Mouse (Mus musculus): Measurements from ENCODE around the gene Rcc2. TPM values are rescaled to one million over a fixed set of nuclear protein-coding genes. Genes with fewer than 3 reads are reported as not detected.

Gene Rcc2
- polyA plus RNA-seq, 1 experiment from 2014 or later, result 77.4 TPM

GRCm38 (mm10) chr4:140684881-140685303, 15.4 kb upstream of the Rcc2 start:
- no peak for DNase-seq (ENCODE audit: low spot score)

DNA sequence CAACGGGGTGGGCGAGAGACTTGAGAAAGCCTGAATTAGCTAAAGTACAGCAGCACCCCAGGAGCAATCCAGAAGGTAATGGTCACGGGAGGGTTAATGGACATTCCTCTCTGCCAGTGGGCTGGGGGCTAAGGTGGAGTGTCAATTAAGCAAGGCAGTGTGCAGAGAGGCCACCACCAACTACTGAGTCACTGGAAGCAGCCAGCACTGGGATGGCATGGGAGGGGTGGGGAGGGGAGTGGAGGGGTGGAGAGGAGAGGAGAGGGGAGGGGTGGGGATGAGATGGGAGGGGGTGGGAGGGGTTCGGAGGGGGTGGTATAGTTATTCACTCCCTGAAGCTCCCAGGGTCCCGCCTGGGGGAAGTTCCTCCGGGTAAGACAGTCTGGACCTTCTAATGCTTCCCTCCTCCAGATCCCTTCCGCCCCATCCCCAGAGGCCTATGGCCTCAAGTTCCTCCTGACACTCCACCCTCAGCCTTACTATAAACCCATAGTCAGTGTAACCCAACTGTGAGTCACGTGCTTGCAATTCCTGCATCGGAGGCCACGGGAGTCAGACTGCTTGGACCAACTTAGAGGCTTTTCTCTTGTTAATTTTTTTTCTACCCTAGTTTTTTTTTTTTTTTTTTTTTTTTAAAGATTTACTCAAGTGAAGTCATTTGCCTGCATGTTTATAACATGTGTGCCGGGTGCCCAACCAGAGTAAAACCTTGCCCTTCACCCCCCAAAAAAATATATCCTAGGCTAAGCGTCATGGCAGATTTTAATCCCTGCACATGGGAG, 12.1 kb upstream of the Rcc2 start:
- DNase-seq (ENCODE audit: low spot score), result no peak

DNA sequence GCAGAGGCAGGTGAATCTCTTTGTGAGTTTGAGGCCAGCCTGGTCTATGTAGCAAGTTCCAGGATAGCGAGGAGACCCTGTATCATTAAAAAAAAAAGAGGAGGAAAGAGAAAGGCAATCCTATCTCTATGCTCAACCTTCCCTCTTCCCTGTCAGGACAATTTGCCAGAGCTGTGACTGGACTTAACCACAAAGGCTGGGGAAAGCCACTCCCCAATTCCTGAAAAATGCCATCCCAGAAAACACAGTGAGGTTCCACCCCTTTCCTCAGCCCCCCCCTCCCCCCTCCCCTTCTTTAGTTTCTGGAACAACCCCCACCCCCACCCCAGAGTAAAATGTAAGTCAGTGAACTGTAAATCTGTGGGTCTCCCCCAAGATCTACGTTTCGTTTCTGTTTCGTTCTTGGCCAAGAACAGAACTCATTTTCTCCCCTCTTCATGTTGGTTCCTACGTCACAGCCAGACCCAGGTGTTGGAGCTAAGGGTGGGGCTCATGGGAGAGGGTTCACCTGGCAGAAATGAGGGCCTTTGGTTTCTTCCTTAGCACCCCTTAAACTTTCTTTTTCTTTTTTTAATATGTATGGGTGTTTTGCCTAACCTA, 11.4 kb upstream of the Rcc2 start:
- no peak for DNase-seq (ENCODE audit: low spot score)

DNA sequence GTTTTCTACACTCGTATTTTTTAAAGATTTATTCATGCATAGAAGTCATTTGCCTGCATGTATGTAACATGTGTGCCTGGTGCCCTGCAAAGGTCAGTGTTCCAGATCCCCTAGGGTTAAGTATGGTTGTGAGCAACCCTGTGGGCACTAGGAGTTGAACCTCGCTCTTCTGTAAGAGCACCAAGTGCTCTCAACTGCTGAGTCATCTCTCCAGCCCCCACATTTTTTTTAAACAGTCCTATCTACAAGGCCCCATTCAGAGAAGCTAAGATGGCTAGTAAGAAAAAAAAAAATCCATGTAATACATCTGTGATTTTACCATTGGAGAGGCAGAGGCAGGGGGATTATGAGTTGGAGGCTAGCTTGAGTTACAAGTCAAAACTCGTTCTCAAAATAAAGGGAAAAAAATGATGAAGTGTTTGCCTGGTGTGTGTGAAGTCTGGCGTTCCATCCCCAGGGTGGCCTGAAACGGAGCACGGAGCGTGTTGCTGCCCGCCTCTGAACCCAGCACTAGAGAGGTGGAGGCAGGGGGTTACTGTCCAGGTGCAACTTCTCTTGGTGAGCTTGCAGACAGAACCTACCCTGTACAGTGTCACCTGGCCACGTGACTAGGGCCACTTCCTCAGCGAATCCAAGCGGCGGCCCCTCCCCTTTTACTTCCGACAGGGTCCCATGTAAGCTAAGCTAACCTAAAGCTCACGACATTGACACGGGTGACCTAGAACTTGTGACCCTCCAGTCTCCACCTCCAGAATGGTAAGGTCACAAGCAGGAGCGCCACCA, 10.3 kb upstream of the Rcc2 start:
- peak; percentile 75 for DNase-seq (ENCODE audit: low spot score)

DNA sequence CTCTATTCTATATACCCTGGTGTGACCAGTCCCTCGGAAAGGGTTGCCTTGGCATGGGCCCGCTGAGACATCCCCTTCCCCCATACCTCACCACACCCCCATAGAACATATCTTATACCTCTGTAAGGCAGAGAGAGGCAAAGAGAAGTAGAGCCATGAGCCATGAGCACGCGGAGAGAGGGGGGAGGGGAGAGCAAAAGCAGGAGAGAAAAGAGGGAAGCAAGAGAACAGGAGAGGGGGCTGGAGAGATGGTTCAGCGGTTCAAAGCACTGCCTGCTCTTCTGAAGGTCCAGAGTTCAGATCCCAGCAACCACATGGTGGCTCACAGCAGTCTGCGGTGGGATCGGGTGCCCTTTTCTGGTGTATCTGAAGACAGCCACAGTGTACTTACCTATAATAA, 8.9 kb upstream of the Rcc2 start:
- DNase-seq (ENCODE audit: low spot score), result no peak

DNA sequence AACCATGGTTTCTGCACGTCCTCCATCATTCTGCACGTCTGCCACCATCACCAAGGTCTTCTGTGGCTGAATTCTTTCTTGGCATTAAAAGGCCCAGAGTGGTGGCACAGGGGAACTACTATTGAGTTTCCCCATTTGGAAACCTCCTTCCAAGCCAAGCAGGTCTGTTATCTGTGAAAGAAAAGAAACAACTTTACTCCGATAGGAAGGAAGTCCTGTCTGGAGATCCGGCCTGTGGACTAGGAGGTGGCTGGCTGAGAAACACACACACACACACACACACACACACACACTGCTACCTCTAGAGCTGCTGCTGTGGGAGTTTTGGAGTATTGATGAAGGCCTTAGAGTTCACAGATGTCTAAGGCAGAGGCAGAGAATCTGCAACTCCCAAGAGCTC, 6.8 kb upstream of the Rcc2 start:
- no peak for DNase-seq (ENCODE audit: low spot score)

GRCm38 (mm10) chr4:140694551-140695060, 5.7 kb upstream of the Rcc2 start:
- DNase-seq (ENCODE audit: low spot score), result no peak

DNA sequence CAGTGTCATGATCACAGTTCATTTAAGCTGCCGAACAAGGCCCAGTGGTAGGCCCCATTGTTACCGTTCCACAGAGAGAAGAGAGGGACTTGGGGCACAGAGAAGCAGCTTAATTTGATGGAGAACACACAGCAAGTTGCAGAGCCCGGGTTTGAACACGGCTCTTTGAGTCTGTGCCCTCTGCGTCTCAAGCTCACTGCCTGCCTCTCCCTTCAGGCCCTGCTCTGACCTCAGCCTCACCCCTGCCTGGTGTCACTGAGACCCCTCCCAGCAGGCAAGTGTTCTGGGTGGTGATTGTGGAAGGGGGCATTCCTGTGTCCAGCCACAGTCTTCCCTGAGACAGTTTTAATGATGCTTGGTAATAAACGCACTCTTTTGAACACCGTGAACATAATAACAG, 5.2 kb upstream of the Rcc2 start:
- no peak for DNase-seq (ENCODE audit: low spot score)

- no peak for DNase-seq (ENCODE audit: low spot score)
These were observed 4.4 kb upstream of the Rcc2 start for GRCm38 (mm10) chr4:140695675-140696585.

GRCm38 (mm10) chr4:140699441-140700127, 757 bp upstream of the Rcc2 start:
- peak; percentile 71 for DNase-seq (ENCODE audit: low spot score)

DNA sequence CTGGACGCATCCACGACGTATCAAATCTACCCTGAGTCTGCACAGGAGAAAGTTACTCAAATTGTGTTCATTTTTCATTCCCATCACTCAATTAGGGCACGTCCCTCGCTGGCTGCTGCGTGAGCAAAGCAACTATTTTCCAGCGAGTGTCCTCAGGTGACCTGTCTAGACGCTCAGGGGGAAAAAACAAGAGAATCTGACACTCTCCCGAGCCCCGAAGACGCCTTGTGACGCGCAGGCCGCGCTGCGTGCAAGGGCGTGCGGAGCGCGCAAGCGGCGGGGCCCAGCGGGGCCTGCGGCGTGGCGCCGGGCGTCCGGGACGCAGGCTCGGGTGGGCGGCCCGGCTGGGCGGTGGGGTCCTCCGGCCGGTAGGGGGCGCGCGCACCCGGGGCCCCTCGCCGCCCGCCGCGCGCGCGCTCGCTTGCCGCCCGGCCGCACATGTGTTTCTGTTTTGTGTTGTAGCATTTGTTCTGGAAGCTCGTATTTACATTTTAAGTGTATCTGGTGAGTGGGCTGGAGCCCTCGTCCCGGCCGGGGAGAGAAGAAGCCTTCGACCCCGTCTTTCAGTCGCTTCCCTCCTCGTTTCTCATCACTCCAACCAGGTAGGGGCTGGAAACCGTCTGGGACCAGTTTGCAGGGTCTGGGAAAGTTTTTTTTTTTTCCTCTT, 841 bp downstream of the Rcc2 start:
- peak; percentile 86 for DNase-seq (ENCODE audit: low spot score)

DNA sequence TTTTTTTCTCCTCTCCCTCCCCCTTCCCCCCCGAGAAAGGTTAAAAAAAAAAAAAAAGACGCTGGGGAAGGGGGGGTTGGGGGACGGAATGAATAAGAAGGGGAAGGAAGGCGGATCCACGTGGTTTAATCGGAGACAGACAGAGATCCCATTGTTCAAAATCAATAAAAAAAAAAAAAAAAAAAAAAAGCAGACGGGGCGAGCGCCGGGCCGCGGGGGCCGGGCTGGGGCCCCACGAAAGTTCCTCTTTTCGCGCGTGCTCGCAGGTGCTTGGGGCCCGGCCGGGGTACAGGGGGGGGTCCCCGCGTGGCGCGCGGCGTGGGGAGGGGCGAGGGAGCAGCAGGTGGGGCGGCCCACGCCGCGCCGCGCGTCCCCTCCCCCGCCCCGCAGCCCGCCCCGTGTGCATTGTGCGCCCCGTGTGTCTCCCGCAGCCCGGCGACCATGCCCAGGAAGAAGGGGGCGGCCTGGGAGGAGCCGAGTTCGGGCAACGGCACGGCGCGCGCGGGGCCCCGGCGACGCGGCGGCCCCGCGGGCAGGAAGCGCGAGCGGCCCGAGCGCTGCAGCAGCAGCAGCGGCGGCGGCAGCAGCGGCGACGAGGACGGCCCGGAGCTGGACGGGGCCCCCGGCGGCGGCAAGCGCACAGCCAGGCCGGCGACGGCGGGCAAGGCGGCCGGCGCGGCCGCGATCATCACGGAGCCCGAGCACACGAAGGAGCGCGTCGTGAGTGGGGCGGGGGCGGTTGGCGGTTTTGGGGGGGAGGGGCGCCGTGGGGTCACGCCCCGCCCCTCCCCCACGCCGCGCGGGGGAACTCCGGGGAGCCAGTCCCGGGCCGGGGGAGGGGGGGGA, 1.6 kb downstream of the Rcc2 start:
- peak; percentile 66 for DNase-seq (ENCODE audit: low spot score)

GRCm38 (mm10) chr4:140702611-140703327, 2.4 kb downstream of the Rcc2 start:
- peak; percentile 84 for DNase-seq (ENCODE audit: low spot score)

GRCm38 (mm10) chr4:140703636-140704035, 3.3 kb downstream of the Rcc2 start:
- no peak for DNase-seq (ENCODE audit: low spot score)

GRCm38 (mm10) chr4:140704166-140704565, 3.8 kb downstream of the Rcc2 start:
- no peak for DNase-seq (ENCODE audit: low spot score)

DNA sequence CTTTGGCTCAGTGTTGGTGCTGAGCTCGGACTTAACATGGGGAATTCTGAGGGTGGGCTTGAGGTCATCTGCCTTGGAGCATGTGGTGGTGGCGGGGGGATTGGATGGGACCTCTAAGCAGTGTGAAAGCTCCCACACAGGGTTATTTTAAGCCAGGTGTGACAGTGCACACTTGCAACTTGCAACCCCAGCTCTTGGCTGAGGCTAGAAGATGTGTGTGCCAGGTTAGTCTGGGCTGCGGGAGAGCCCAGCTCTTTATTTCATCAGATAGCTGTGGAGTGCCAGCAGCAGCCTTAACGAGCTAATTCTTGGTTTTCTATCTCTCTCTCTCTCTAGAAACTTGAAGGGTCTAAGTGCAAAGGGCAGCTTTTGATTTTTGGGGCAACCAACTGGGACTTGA, 7.3 kb downstream of the Rcc2 start:
- DNase-seq (ENCODE audit: low spot score), result no peak

- DNase-seq (ENCODE audit: low spot score), result no peak
These were observed 8.1 kb downstream of the Rcc2 start for GRCm38 (mm10) chr4:140708297-140708927.

DNA sequence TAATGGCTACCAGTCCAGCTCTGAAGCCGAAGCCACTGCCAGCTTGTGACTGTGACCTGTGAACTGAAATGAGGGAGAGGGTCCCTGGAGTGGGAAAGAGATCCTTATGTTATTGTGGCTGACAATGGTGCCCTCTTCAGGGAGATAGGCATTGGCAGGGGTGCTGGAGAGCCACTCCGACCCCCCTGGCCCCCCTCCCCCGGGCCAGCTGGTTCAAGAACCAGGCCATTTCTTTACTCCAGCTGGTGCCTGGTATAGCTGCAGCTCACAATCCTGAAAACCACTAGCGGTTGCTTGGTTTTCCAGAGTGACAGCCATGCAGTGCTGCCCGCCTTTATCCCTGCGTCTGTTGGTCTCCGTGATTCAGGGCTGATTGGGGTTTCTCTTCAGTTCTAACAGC, 8.8 kb downstream of the Rcc2 start:
- no peak for DNase-seq (ENCODE audit: low spot score)
